Mouse (Mus musculus) embryo, embryonic 10 days (tissue): ENCODE measurements at regions not wholly inside any gene's neighbourhood (a gene's known extent, or its start where the extent isn't known, plus 50 kb on each side); places are given as distances from the start of the nearest gene placed in this dataset.
A peak's percentile ranks its signal among the peaks of the same experiment; 100 is the strongest.

Experiments
- DNase-seq: peaks from one replicate; pipeline ENCODE4 v3.0.0-alpha.2; 2015; ENCODE audit warnings: low spot score

GRCm38 (mm10) chr14:36623036-36623435 is 345.5 kb downstream of the Ccser2 start:
- DNase-seq = no peak

DNA sequence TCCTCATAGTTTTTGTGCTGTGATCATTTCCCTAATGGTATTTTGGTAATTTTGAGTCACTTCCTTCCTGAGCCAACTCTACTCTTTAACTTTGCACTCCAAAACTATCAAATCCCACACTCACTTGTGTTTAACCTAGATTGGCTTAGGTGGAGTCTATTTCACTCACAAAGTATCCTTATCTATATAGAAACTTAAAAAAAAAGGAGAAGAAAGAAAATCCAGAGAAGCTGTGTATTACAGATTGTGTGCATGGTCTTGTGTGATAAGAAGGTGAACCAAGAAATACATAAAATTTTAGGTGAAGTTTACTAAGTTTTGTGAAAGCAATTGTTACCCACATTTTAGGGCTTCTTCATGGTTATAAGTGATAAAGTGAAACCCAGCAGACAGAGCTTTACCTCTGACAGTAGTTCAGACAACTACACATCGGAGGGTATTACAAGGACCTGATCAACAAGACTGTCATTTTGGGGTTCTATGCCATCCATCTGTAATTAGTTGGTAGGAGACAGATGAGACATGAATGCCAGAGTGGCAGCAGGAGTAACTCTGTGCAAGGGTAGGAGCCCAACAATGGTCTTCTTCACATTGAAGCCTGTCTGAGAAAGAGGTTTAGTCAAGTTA is 350.0 kb downstream of the Ccser2 start:
- no peak for DNase-seq

GRCm38 (mm10) chr14:36617987-36618386 is 350.6 kb downstream of the Ccser2 start:
- no peak for DNase-seq

GRCm38 (mm10) chr14:36614926-36615325 is 353.7 kb downstream of the Ccser2 start:
- DNase-seq = no peak

- no peak for DNase-seq
Measured at GRCm38 (mm10) chr14:36612860-36613259, 355.7 kb downstream of the Ccser2 start.

DNA sequence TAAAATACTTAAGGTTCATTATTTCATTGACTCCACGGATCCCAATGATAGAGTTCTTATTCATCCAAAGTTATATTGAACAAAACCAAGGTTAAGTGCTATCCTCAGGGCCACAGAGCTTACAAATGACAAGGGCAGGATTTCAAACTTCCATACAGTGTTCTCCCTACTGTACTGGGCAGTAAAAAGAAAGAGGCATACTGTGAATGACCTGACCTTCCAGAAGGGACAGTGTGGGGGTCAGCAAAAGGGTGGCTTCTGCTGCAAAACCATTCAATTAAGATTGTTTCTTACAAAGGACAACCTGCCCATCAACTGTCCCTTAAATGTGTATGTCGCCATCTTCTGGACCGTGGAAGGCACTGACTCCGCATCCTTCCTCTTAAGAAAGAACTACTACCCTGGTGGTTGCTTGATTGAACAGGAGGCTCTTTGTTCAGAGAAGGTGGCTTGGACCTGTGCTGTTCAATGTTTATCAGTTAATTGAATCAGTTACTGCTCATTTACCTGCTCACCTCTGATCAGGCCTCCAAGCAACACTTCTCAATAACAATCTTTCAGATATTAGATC is 384.4 kb downstream of the Ccser2 start:
- DNase-seq = peak; percentile 67

GRCm38 (mm10) chr14:36583338-36584064 is 385.1 kb downstream of the Ccser2 start:
- DNase-seq = peak; percentile 22

- DNase-seq = peak; percentile 11
Measured at GRCm38 (mm10) chr14:36563229-36563865, 405.2 kb downstream of the Ccser2 start.

DNA sequence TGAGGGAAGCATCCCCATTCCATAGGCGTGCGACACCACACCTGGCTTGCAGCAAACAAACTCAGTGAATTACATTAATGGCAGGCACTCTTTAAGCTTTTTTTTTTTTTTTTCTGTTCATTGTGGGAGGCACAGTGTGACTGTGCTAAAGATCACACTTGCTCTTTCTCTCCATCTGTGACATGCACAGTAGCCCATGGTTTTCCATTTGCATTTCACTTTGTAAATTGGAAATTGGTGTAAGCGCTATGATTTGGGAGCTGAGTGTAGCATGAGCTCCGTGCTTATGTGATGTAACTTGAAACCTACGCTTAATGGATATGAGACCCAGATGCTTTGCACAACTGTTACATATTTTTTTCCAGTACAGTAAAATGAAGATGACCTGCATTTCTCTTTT is 431.2 kb downstream of the Ccser2 start:
- DNase-seq = no peak

GRCm38 (mm10) chr14:36527310-36527709 is 432.6 kb downstream of the 4930474N05Rik start:
- DNase-seq = no peak

- no peak for DNase-seq
Measured at GRCm38 (mm10) chr14:36525591-36526037, 430.9 kb downstream of the 4930474N05Rik start.

- no peak for DNase-seq
Measured at GRCm38 (mm10) chr14:36502076-36502994, 407.6 kb downstream of the 4930474N05Rik start.

DNA sequence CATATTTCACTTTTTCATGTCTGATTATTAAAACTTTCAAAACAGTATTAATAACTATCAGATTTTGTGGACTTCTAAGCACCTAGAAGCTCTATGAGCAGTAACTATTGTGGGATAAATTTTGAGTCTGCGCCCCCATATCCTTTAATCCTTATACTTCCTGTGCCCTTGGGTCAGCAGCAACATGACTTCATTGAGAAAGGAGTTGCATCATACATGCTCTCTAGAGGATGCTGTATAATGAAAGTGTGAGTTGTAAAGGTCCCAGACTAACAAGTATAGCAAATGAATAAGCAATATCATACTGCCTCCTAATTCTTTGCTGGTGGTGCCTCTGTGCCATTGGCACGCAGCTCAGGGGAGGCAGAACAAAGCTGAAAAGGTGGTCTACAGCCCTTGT is 404.6 kb downstream of the 4930474N05Rik start:
- DNase-seq = no peak

GRCm38 (mm10) chr14:36485499-36485898 is 390.8 kb downstream of the 4930474N05Rik start:
- DNase-seq = no peak

- peak; percentile 4 for DNase-seq
Measured at GRCm38 (mm10) chr14:36471617-36472016, 376.9 kb downstream of the 4930474N05Rik start.

DNA sequence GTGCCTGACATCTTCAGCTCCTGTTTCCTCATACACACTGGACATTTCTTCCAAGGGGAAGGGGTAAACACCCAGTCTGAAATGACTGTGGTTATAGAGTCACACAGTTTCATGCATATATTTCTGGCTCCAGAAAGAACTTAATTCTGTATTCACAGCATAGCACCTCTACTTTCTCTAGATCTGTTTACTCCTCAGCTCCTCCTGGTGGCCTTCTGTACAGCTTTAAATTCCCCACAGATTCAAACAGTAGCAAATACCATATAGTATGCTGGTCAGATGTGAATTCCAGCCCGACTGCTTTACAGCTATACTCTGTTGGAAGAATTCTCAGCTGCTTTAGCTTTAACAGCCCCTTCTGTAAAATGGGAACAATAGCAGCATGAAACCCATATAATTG is 375.6 kb downstream of the 4930474N05Rik start:
- DNase-seq = no peak

DNA sequence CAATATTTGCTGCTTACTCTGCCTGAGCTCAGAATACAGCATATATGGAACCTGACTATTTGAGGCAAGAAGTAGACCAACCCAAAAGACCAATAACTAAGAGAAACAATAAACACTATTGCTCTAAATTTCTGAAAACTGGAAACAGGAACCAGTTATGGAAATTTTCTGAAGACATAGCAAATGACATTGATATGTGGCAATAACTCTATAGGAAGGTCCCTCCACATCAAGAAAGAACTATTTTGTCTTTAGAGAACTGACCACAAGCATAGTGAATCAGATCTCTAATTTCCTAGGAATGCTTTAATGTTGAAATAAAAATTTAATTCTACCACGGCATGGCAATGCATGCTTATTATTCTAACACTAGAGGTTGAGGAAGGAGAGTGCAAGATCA is 358.3 kb downstream of the 4930474N05Rik start:
- no peak for DNase-seq

DNA sequence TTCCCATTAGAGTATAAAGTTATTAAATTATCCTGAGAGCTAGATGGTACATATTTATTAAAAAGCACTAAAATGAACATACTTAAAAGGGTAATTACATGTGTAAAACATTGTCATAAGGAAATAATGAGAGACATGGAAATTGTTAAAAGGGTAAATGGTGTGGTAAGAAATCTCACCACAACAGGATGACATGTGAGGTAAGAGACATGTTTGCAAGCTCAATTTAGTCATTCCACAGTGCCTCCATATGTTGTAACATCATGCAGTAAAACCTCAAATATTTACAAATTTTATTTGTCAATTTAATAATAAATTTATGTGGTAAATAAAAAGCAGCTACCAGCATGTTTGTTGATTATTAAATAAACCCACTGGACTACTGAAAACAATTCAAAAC is 355.4 kb downstream of the 4930474N05Rik start:
- no peak for DNase-seq

DNA sequence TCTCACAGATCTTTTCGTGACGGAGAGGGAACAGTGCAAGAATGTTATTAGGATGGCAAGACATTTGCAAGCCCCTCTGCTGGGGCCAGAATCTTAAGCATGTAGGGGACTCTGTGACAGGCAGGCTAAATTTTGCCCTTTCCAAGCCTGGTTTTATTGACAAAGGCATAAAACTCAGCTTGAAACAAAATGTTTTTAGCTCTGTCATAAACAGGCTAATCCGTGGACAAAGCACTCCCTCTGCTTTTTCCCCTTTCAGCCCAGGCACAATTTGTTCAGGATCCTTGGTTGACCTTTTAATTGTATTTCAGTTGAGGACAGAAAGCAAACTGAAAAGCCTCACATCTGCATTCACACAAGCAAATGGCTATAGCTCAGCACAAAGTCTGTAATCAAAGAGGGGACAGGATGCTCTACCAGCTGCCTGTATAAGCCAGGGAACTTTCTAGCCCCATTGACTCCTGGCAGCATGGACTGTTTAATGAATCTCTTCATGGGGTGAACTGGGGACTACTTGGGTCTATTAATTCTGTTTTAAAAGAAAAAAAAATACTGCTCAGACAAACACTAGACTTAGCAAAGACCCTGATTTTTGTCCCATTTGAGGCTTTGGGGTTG is 320.0 kb downstream of the 4930474N05Rik start:
- DNase-seq = peak; percentile 19

DNA sequence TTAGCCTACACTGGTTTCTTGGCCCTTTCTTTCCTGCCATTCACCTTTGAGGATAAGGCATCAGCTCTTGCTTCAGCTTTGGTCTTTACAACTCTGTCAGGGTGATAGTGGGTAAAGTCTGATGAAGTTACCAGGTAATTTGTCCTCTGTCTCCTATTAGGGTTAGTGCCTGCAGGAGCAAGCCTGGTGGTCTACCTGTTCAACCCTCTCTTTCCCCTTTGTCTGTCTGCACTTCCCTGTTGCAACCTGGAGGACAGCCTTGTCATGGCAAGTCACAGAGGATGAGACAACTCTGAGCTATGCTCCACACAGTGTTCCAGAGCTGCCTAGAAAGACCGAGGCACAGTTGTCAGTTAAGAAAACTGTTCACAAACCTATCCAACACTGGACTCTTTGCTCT is 319.5 kb downstream of the 4930474N05Rik start:
- no peak for DNase-seq
